Mouse (Mus musculus): ENCODE data around the gene Rce1.

DNA sequence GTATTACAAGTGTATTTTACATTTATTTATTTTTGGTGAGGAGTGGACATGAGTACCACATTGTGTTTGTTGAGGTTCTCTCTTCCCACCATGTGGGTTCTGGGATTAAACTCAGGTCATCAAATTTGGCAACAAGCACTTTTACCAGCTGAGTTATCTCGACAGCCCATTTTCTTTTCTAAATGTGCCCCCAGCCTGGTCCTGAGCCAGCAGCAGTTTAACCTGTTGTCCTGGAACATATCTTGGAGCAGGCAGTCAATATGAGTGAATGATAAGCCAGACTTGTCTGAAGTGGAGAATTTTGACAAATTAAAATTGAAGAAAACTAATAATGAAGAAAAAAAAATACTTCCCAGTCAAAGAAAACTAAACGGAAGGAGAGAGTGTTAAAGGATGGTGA, 29.4 kb downstream of the Rce1 start:
- TF ChIP-seq CTCF (IDR thresholded peaks at IDR 0.05) (no peak), EP300 (IDR thresholded peaks at IDR 0.05) (no peak)
